Mouse (Mus musculus): ENCODE results near the gene Egln1.

The Egln1 gene

DNA sequence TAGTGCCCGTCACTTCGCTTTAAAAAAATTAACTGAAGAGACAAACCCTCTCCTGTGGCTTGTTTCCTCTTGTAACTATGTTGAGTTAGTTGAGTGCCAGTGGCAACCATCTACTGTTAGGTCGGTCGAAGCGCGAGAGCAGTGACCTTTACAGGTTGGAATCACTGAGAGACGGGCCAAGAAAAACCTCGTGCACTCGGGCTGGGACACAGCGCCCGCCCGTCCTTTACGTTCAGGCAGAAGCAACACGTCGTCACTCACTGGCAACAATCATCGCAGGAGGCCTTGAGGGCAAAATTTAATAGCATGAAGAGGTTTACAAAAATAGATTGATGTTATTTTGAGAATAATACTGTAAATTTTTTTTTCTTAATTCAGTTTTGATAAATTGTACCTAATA lies 39.2 kb downstream of the Egln1 start:
- DNase-seq (ENCODE audit: low spot score in 2 of 2): no peak

DNA sequence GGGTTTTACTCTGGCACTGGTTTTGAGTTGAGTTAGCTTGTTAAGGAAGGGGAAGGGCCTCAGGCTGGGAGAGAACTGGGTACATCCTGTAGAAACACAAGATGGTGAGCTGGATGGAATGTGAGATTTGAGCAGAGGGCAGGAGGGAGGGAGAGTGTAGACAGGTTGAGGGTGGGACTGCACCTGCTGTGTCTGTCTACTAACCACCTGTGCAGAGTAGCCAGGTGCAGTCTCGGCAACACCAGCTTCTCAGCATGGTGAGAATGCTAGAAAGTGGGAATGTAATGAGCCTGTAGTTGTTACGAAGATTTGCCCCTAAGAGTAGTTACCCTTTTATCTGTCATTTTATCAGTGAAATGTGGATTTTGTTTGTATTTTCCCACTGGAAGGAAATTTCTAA lies 43.6 kb downstream of the Egln1 start:
- no peak for DNase-seq (ENCODE audit: low spot score in 2 of 2)

DNA sequence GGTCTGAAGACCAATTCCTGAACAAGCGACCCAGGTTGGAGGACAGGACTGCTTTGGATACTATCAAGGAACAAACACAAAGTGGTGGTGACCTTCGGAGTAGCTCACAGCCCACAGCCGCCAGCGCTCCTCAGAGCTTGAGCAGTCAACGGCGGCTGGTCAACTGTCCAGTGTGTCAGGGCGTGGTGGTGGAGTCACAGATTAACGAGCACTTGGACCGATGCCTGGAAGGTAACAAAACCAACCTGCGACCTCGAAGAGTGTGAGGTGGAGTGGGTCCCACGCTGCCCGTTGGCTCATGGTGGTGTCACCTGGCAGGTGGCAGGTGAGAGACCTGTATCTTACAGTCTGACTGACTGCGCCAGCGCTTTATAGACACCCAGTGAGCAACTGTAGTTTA lies 45.9 kb downstream of the Egln1 start:
- DNase-seq (ENCODE audit: low spot score in 2 of 2): peak in 1 of 2 experiments; percentile 36

DNA sequence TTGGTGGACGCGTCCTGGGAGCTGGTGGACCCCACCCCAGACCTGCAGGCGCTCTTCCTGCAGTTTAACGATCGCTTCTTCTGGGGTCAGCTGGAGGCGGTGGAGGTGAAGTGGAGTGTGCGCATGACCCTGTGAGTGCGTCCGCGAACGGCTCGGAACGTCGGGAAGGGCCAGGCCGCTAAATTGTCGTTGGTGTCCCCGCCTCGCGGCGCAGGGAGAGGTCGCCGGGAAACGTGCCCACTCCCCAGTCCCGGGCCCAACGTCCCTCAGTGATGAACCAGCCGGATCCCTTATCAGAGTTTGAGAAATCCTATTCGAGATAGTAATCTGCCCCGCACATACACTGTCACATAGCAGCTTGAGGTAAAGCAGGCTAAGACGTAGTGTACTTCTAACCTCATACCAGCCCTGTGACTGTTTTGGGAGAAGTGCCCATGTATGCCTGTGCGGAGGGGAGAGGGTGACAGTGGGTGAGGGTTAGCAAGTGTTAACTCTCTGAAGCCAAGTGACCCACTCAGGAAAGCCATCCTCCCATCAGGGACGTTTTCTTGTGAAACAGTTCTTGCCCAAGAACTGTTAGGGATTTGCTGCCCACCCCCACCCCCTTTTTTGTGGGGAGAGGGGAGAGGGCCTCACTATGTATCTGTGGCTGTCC lies 50.7 kb downstream of the Egln1 start:
- no peak for DNase-seq (ENCODE audit: low spot score in 2 of 2)

DNA sequence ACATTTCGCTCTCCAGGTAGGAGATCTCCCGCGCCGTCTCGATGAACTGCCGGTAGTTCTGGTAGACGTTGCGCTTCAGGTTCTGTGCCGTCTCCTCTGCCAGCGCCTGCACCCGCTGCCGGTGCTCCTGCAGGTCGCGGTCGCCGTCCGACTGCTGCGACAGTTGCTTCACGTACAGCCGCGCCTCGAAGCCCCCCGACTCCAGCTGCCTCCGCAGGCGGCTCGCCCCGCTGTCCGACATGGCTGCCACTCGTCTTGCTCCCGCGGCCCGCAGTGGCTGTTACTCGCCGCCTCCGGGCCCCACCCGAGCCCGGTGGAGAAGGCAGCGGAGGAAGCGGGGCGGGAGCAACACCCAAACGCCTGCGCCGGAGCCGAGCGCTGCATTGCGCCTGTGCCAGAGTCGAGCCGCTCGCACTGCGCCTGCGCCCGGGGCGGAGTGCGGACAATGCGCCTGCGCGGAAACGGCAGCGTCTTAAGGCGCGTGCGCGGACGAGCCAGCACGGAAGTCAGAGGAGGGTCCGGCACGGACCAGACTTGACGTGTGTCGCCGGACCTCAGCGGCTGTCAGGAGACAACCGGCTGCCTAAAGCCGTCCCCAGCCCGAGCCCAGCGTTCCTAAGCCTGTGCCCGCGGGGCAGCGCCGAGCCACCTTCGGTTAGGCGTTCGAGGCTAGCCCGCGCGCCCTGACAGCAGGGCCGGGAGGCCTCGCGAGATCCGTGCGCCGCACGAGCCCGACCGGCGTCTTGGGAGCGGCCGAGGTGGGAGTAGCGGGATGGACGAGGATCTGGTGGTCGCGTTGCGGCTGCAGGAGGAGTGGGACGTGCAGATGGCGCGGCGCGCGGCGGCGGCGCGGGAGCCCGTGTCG lies 51.5 kb downstream of the Egln1 start, which contains the start of the genes Exoc8 and Sprtn:
Gene Exoc8 (minus strand): TSS at position 320 of the 865 bp plus-strand sequence.
Gene Sprtn (plus strand): TSS at position 501 of the 865 bp plus-strand sequence.
- peak; percentile 97 to 99 for DNase-seq (ENCODE audit: low spot score in 2 of 2)

DNA sequence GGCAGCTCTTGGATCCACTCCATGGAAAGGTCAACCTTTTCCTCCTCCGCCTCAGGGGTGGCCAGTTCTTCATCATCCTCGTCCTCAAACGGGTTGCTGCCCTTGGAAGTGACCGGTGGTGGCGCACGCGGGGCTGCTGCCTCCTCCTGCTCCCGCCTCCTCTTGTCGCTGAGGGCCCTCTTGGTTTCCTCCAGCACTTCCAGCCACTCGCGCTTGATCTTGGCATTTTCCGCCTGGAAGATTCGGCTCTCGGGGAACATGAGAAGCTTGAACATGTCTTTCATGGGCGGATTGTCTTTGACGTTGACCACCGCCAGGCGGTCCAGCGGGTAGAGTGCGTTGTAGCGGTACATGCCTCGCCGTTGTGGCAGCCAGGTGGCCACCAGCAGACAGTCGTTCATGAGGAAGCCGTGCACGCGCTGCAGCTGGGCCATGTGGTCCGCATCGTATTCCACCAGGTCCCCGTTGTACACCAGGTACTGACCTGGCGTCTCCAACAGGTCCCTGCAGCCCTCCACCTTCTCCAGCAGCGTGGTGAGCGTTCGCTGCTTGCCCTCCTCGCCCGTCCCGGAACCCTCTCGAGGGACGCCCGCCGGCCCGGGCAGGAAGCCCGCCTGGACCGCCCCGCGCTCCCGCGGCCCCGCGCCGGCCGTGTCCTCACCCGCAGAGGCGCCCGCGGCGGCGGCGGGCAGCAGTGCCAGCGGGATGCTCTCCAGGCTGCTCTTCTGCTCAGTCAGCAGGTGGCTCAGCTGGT lies 52.3 kb downstream of the Egln1 start:
- peak; percentile 80 to 86 for DNase-seq (ENCODE audit: low spot score in 2 of 2)

DNA sequence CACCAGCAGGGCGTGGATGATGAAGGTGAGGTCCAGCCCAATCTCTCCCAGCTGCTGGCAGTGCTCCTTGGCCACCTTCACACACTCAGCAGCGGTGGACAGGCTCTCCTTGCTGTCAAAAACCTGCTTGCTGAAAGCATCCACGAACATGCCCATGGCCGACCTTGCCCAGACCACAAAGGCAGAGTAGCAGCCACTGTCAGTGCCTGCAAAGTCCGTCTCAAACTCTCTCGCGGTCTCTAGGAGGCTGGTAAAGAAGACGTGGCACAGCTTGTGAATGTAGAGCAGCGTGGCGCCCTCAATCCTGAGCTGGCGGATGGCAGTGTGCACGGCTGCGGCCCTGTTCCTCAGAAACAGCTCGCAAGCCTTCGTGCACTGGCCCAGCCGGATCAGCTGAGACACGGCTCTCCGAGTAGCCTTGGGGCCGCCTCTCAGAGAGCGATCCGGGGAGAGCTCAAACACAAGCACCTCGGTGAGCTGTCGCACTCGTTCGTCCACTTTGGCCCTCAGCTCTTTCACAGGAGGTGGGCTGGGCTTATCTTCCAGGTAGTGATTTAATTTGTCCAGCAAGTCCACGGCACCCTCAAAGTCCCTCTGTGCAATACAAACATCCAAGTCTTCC lies 53.0 kb downstream of the Egln1 start:
- peak in 1 of 2 experiments; percentile 32 for DNase-seq (ENCODE audit: low spot score in 2 of 2)

DNA sequence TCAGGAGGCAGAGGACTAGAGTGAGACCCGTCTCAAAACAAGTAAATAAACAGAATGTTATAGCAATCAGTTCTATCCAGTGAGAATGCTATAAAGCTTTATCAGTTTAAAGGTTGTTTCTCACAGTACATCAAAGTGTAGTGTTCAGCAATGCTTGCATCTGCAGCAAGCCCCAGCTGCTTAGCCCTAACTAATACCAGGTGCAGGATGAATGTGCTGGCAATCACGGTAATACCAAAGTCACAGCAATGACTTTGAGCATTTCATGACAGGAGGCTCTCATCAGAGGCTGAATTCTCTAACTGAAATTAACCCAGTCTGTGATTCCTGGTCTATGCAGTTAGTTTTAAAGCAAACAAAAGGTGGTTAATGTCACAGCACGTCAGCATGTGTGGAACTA lies 56.5 kb downstream of the Egln1 start:
- no peak for DNase-seq (ENCODE audit: low spot score in 2 of 2)

DNA sequence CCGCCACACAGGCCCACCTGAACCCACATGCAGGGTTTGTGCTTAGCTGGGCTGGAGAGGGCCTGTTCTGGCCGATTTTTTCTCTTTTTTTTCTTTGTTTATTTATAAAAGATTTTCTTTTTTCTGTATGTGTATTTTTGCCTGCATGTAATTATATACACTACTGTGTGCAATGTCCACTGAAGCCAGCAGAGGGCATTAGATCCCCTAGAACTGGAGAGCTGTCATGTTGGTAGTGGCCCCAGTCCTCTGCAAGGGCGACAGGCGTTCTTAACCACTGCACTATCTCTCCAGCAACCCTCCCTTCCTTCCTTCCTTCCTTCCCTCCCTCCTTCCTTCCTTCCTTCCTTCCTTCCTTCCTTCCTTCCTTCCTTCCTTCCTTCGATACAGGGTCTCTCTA lies 60.7 kb downstream of the Egln1 start:
- DNase-seq (ENCODE audit: low spot score in 2 of 2): no peak

DNA sequence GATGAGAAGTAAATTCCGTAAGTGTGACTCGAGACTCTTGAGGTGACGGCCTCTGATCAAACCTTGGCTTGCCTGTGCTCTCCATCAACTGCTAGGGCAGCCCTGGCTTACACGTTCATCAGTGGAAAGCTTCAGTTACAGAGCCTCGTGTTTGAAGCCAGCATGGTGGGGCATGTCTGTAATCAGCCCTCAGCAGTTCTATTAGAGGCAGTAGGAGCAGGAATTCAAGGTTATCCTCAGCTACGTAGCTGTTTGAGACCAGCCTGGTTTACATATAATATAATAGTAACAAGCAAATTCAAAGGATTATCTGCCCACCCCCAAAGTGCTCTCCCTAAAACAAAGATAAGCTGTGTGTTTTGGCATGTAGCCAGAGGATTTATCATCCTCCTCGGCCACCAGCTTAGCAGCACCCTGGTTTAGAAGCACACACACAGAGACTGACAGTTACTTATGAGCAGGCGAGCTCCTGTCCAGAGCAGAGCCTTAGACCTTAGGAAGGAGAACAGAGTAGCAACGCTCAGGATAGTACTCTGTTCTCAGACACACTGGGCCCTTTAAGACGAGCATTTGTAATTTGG lies 70.1 kb downstream of the Egln1 start:
- no peak for DNase-seq (ENCODE audit: low spot score in 2 of 2)

DNA sequence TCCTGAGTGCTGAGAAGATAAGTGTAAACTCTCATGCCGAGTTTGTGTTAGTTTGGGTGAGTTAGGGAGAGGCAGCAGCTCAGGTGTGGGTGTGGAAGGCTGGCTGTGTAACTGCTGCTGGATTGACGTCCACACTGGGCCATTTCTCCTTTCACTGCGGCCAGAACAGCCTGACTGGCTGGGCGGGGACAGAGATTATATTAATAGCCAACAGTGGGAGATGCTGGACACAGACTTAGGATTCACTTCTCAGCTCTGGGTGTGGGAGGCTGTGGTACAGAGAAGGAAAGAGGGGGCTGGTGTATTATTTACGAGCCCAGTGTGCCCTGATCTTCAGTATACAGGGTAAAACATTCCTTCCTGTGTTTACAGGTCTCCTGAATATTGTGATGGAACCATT lies 71.0 kb downstream of the Egln1 start:
- no peak for DNase-seq (ENCODE audit: low spot score in 2 of 2)

DNA sequence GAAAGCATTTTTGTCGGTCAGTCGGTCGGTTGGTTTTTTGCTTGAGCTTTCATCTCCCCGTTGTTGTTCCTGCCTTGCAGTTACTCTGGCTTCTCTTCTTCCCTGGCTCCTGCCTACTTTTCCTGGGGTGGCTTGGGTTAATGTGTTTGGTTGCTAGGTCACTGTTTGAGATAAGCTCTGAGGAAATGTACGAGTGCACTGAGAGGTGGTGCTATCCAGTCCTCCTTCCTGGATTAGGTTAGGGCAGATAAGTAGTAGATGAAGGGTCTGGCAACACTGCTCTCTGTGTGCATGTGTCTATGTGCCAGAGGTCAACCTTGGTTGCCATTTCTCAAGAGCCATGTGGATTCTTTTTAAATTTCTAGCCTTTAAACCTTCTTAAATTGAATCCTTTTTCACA lies 76.4 kb downstream of the Egln1 start:
- no peak for DNase-seq (ENCODE audit: low spot score in 2 of 2)

DNA sequence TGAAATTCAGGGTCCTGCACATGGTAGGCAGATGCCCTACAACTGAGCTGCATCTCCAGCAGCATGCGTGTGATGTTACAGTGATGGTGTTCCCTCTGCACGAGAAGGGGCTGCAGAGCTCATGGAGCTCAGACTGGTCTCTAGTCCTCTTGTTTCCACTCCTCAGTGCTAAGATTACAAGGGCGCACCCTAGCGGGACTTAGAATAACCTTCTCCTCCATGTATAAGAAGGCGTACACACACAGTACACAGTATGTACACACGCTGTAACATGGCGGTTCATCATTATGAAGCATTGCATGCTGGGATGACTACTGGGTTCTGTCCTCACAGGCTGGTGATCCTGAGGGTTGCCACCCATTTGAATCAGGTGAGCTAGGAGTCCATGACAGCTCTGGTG lies 77.0 kb downstream of the Egln1 start:
- DNase-seq (ENCODE audit: low spot score in 2 of 2): no peak

DNA sequence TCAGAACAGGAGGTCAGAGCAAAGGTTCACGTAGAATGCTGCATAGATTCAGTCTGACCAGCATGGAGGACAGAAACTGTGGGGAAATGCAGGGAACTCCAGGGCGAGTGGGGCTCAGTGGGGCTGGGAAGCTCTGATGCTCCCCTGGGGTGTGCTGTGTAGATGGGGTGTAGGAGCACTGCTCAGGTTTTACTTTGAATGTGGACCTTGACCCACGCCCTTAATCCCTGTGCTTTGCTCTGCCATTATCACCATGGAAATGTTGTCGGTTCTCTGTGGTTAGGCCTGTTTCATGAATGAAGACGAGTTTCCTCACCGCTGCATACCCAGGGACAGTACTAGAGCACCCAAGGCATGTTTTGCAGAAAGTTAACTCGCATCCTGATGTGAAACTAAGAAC lies 77.7 kb downstream of the Egln1 start:
- DNase-seq (ENCODE audit: low spot score in 2 of 2): no peak

DNA sequence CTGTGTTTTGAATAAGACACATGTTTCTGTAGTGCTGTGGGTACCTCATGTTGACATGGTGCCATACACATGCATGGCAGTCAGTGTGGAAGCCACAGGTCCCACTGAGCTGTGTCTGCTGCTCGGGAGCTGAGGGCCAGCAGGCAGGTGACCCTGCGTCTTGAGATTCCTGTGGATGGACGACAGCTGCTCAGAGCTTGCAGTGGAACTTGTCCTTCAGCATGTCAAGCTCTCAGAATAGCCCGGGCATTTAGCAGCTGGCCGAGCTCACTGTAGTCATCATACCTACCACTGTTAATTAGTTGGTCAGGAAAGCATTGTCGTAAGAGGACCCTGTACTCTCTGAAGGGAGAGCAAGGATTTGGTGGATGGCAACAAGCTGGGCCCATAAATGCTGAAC lies 79.4 kb downstream of the Egln1 start:
- DNase-seq (ENCODE audit: low spot score in 2 of 2): no peak

DNA sequence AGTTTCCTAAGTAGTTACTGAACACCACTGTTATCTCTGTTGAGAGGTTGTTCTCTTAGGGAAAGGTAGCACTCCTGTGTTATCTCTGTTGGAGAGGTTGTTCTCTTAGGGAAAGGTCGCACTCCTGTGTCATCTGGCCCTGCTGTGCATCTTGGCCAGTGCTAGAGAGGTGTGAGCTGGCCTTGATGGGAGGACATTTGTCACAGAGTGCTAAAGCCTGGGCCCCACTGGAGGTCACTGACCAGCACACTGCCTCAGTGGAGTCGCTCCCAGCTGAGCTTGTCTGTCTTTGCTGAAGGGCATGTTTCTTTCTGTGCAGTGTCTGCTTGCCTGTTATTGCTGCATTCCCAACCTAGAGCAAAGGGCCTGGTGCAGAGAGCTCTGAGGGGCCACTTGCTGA lies 82.0 kb downstream of the Egln1 start:
- no peak for DNase-seq (ENCODE audit: low spot score in 2 of 2)

DNA sequence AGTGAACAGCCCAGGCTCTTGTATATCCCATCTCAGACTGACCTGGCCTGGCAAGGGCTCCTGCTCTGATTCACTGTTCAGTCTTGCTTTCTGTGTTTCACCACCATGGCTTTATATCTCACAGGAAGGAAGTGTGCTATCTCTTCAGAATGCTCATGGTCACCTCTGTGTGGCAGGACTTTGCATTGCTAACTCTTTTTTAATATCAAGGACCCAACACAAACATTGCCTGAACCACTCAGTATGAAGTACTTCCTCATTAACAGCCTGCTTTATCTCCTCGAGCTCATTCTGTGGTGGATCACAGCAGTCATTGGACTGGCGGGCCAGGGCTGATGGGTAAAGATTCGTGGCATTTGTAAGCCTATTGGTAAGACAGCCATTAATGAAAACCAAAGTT lies 82.5 kb downstream of the Egln1 start:
- no peak for DNase-seq (ENCODE audit: low spot score in 2 of 2)

DNA sequence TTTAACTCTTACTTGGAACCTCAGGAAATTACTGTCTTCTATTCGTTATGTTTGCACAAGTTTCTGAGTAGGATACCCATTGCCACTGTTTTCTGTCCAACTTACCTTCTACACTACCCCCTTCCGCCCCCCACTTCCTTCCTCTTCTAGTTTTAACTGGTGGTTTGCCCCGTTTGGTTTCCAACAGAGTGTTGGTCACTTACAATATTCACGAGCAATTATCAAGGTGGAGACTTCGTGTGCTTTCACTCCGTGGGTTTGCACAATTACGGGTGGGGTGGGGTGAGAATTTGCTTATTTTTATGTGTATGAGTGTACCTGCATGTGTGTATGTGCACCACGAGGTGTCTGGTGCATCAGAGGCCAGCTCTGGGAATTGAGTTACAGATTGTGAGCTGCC lies 85.4 kb downstream of the Egln1 start:
- DNase-seq (ENCODE audit: low spot score in 2 of 2): no peak

DNA sequence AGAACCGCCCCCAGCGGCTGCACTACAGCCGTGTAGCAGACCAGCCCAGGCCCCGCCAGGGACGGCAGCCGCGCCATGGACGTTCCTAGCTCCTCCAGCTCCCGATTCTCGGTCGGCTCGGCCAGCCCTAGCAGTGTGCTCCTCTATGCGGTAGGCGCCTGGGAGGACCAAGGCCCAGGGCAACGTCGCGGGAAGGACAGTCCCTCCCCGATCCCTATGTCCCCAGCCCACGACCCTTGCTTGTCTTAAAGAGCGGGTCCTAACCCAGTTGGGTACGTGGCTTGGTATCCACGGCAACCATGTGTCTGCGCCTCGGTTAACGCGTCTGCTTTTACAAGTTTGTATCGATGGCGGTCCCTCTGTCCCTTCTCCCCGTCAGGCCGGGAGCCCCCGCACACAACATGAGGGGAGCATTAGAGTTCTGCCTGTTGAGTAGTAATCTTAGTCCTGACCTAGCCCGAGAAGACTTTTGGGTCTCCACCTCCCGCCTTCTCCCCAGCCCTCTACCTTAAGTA lies 85.9 kb downstream of the Egln1 start:
- DNase-seq (ENCODE audit: low spot score in 2 of 2): no peak

DNA sequence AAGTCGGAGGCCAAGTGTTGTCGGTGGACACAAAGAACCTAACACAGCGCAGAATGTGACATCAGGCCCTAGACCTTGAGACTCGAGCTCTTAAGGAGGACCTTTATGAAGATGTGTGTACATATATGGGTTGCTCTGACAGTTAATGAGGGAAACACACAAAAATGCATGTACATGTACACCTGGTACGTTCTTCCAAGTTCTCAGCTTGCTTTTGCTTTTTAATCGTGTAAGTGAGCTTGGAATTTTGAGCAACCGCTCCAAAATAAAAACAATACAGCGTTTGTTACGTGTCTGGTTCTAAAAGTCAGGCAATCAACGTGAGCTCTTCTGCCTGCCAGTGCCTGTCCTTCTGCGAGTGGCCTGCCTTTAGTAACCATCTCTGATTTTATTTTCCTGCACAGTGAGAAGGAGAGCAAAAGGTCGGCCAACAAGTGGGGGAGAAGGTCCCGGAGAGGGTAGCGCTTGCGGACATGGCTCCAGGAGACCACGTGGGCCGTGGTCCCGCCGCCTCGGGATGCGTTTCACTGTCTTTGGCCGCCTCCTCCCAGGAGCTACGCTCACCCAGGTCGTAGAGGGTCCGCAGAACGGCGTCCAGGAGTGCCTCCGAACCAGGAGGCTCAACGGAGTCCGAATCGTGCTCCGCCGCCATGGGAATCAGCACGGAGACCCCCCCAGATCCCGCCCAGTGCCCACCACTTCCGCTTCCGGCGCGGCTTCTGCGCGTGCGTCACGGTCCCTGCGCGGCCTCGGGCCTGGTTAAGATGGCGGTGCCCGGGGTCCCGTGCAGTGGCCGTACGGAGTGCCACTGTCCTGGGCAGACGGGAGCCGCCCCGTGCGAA lies 86.6 kb downstream of the Egln1 start, which contains the start of the genes Gnpat and 2810004N23Rik:
Gene Gnpat (plus strand): TSS at position 713 of the 842 bp plus-strand sequence.
Gene 2810004N23Rik (minus strand): TSS at position 800 of the 842 bp plus-strand sequence.
- DNase-seq (ENCODE audit: low spot score in 2 of 2): peak; percentile 94 to 96

All from right cerebral cortex, postnatal 10 days (tissue).